Mouse (Mus musculus): ENCODE data around the gene Gnas. TPM values are rescaled to one million over a fixed set of nuclear protein-coding genes. Genes with fewer than 3 reads are reported as not detected.

Gene Gnas
- polyA plus RNA-seq, 1 experiment from 2014 or later: 1,470 TPM

GRCm38 (mm10) chr2:174295900-174296465 is 11.9 kb downstream of the Gnas start:
- WGBS: 47% methylated on average over 29 of the region's 29 CpGs
- no peak overlapping the region for H3K9ac ChIP-seq (replicated peaks; ENCODE audit: low read depth, low read length)
- 0 out of 2 replicates have a peak, but pooled peaks cover 7% of the 10 kb centered on the region for H3K4me1 ChIP-seq (ENCODE audit: control insufficient read depth, insufficient read depth, low read length)
- H3K9me3 ChIP-seq (ENCODE audit: control insufficient read depth, low read depth, low read length): peaks cover 55% of the 10 kb centered on the region
- ATAC-seq (ENCODE audit: insufficient number of reproducible peaks, insufficient read depth, low FRiP score, low read depth): no peak
- H3K27ac ChIP-seq (ENCODE audit: low read length): no peak overlapping the region
- H3K4me3 ChIP-seq (ENCODE audit: low read depth, low read length): peak overlapping the region; percentile 51
- H3K36me3 ChIP-seq (ENCODE audit: control insufficient read depth, insufficient read depth, low read length): peaks cover 2% of the 10 kb centered on the region; the same call in 1 of the 2 replicates
- peak overlapping the region; percentile 59 for H3K4me2 ChIP-seq (replicated peaks; ENCODE audit: low read depth, low read length)
- H3K27me3 ChIP-seq (ENCODE audit: control insufficient read depth, insufficient read depth, low read length): peaks cover 16% of the 10 kb centered on the region; the same call in 1 of the 2 replicates

GRCm38 (mm10) chr2:174297086-174297571 is 13.0 kb downstream of the Gnas start:
- WGBS: 43% methylated on average over 29 of the region's 29 CpGs
- Histone ChIP-seq H3K27ac (ENCODE audit: low read length) (no peak overlapping the region), H3K36me3 (ENCODE audit: control insufficient read depth, insufficient read depth, low read length) (no peaks in the 10 kb centered on the region), H3K4me2 (replicated peaks; ENCODE audit: low read depth, low read length) (peak overlapping the region; percentile 11; the same call in 1 of the 2 replicates), H3K4me1 (ENCODE audit: control insufficient read depth, insufficient read depth, low read length) (0 out of 2 replicates have a peak, but pooled peaks cover 7% of the 10 kb centered on the region), H3K27me3 (ENCODE audit: control insufficient read depth, insufficient read depth, low read length) (peaks cover 16% of the 10 kb centered on the region; the same call in 1 of the 2 replicates), H3K9me3 (ENCODE audit: control insufficient read depth, low read depth, low read length) (peaks cover 55% of the 10 kb centered on the region), H3K4me3 (ENCODE audit: low read depth, low read length) (peak overlapping the region; percentile 2; the same call in 1 of the 2 replicates), H3K9ac (replicated peaks; ENCODE audit: low read depth, low read length) (no peak overlapping the region)
- ATAC-seq (ENCODE audit: insufficient number of reproducible peaks, insufficient read depth, low FRiP score, low read depth): no peak

- 68% methylated on average over 19 of the region's 19 CpGs for WGBS
- Histone ChIP-seq H3K4me1 (ENCODE audit: control insufficient read depth, insufficient read depth, low read length) (0 out of 2 replicates have a peak, but pooled peaks cover 3% of the 10 kb centered on the region), H3K27me3 (ENCODE audit: control insufficient read depth, insufficient read depth, low read length) (peaks cover 16% of the 10 kb centered on the region; the same call in 1 of the 2 replicates), H3K36me3 (ENCODE audit: control insufficient read depth, insufficient read depth, low read length) (no peaks in the 10 kb centered on the region), H3K9ac (replicated peaks; ENCODE audit: low read depth, low read length) (no peak overlapping the region), H3K9me3 (ENCODE audit: control insufficient read depth, low read depth, low read length) (peaks cover 55% of the 10 kb centered on the region), H3K4me3 (ENCODE audit: low read depth, low read length) (0 out of 2 replicates have a peak overlapping the region, but pooled peaks have one; percentile 28), H3K4me2 (replicated peaks; ENCODE audit: low read depth, low read length) (peak overlapping the region; percentile 42; the same call in 1 of the 2 replicates), H3K27ac (ENCODE audit: low read length) (no peak overlapping the region)
- ATAC-seq (ENCODE audit: insufficient number of reproducible peaks, insufficient read depth, low FRiP score, low read depth): no peak
Measured at GRCm38 (mm10) chr2:174297851-174298250, 13.7 kb downstream of the Gnas start.

GRCm38 (mm10) chr2:174298471-174298870 is 14.4 kb downstream of the Gnas start:
- Histone ChIP-seq H3K4me2 (replicated peaks; ENCODE audit: low read depth, low read length) (peak overlapping the region; percentile 42), H3K4me3 (ENCODE audit: low read depth, low read length) (peak overlapping the region; percentile 28; the same call in 1 of the 2 replicates), H3K9me3 (ENCODE audit: control insufficient read depth, low read depth, low read length) (peaks cover 55% of the 10 kb centered on the region), H3K4me1 (ENCODE audit: control insufficient read depth, insufficient read depth, low read length) (no peaks in the 10 kb centered on the region), H3K27ac (ENCODE audit: low read length) (no peak overlapping the region), H3K36me3 (ENCODE audit: control insufficient read depth, insufficient read depth, low read length) (no peaks in the 10 kb centered on the region), H3K27me3 (ENCODE audit: control insufficient read depth, insufficient read depth, low read length) (peaks cover 16% of the 10 kb centered on the region; the same call in 1 of the 2 replicates), H3K9ac (replicated peaks; ENCODE audit: low read depth, low read length) (no peak overlapping the region)
- ATAC-seq (ENCODE audit: insufficient number of reproducible peaks, insufficient read depth, low FRiP score, low read depth): no peak
- 58% methylated on average over 33 of the region's 33 CpGs for WGBS

GRCm38 (mm10) chr2:174299091-174299770 is 15.1 kb downstream of the Gnas start:
- Histone ChIP-seq H3K27me3 (ENCODE audit: control insufficient read depth, insufficient read depth, low read length) (peaks cover 16% of the 10 kb centered on the region; the same call in 1 of the 2 replicates), H3K9ac (replicated peaks; ENCODE audit: low read depth, low read length) (no peak overlapping the region), H3K27ac (ENCODE audit: low read length) (no peak overlapping the region), H3K9me3 (ENCODE audit: control insufficient read depth, low read depth, low read length) (peaks cover 55% of the 10 kb centered on the region), H3K4me3 (ENCODE audit: low read depth, low read length) (peak overlapping the region; percentile 28), H3K36me3 (ENCODE audit: control insufficient read depth, insufficient read depth, low read length) (no peaks in the 10 kb centered on the region), H3K4me2 (replicated peaks; ENCODE audit: low read depth, low read length) (peak overlapping the region; percentile 42), H3K4me1 (ENCODE audit: control insufficient read depth, insufficient read depth, low read length) (no peaks in the 10 kb centered on the region)
- no peak for ATAC-seq (ENCODE audit: insufficient number of reproducible peaks, insufficient read depth, low FRiP score, low read depth)
- 39% methylated on average over 48 of the region's 48 CpGs for WGBS

GRCm38 (mm10) chr2:174299771-174300160 is 15.6 kb downstream of the Gnas start:
- Histone ChIP-seq H3K9me3 (ENCODE audit: control insufficient read depth, low read depth, low read length) (peaks cover 53% of the 10 kb centered on the region), H3K4me1 (ENCODE audit: control insufficient read depth, insufficient read depth, low read length) (no peaks in the 10 kb centered on the region), H3K9ac (replicated peaks; ENCODE audit: low read depth, low read length) (no peak overlapping the region), H3K4me3 (ENCODE audit: low read depth, low read length) (peak overlapping the region; percentile 28), H3K27ac (ENCODE audit: low read length) (no peak overlapping the region), H3K27me3 (ENCODE audit: control insufficient read depth, insufficient read depth, low read length) (peaks cover 16% of the 10 kb centered on the region; the same call in 1 of the 2 replicates), H3K36me3 (ENCODE audit: control insufficient read depth, insufficient read depth, low read length) (no peaks in the 10 kb centered on the region), H3K4me2 (replicated peaks; ENCODE audit: low read depth, low read length) (peak overlapping the region; percentile 42)
- WGBS: 40% methylated on average over 34 of the region's 34 CpGs
- ATAC-seq (ENCODE audit: insufficient number of reproducible peaks, insufficient read depth, low FRiP score, low read depth): no peak

- Histone ChIP-seq H3K36me3 (ENCODE audit: control insufficient read depth, insufficient read depth, low read length) (no peaks in the 10 kb centered on the region), H3K9me3 (ENCODE audit: control insufficient read depth, low read depth, low read length) (peaks cover 49% of the 10 kb centered on the region), H3K4me1 (ENCODE audit: control insufficient read depth, insufficient read depth, low read length) (no peaks in the 10 kb centered on the region), H3K27ac (ENCODE audit: low read length) (no peak overlapping the region), H3K4me2 (replicated peaks; ENCODE audit: low read depth, low read length) (peak overlapping the region; percentile 42), H3K27me3 (ENCODE audit: control insufficient read depth, insufficient read depth, low read length) (peaks cover 16% of the 10 kb centered on the region; the same call in 1 of the 2 replicates), H3K9ac (replicated peaks; ENCODE audit: low read depth, low read length) (no peak overlapping the region), H3K4me3 (ENCODE audit: low read depth, low read length) (peak overlapping the region; percentile 28)
- WGBS: 57% methylated on average over 27 of the region's 27 CpGs
- no peak for ATAC-seq (ENCODE audit: insufficient number of reproducible peaks, insufficient read depth, low FRiP score, low read depth)
Measured at GRCm38 (mm10) chr2:174300186-174300585, 16.1 kb downstream of the Gnas start.

GRCm38 (mm10) chr2:174300666-174301065 is 16.5 kb downstream of the Gnas start:
- Histone ChIP-seq H3K4me3 (ENCODE audit: low read depth, low read length) (peak overlapping the region; percentile 28), H3K36me3 (ENCODE audit: control insufficient read depth, insufficient read depth, low read length) (no peaks in the 10 kb centered on the region), H3K9ac (replicated peaks; ENCODE audit: low read depth, low read length) (no peak overlapping the region), H3K4me1 (ENCODE audit: control insufficient read depth, insufficient read depth, low read length) (no peaks in the 10 kb centered on the region), H3K4me2 (replicated peaks; ENCODE audit: low read depth, low read length) (peak overlapping the region; percentile 42), H3K27ac (ENCODE audit: low read length) (no peak overlapping the region), H3K9me3 (ENCODE audit: control insufficient read depth, low read depth, low read length) (peaks cover 44% of the 10 kb centered on the region), H3K27me3 (ENCODE audit: control insufficient read depth, insufficient read depth, low read length) (peaks cover 16% of the 10 kb centered on the region; the same call in 1 of the 2 replicates)
- WGBS: 62% methylated on average over 22 of the region's 22 CpGs
- ATAC-seq (ENCODE audit: insufficient number of reproducible peaks, insufficient read depth, low FRiP score, low read depth): no peak
